Mouse (Mus musculus): ENCODE measurements around the gene Arcn1.

GRCm38 (mm10) chr9:44801669-44802068 lies 34.0 kb upstream of the Arcn1 start:
- TF ChIP-seq CTCF (IDR thresholded peaks at IDR 0.05; ENCODE audit: borderline replicate concordance, extremely low read depth, insufficient read depth, insufficient read length), result no peak
- no peak for TF ChIP-seq POLR2A (IDR thresholded peaks at IDR 0.05; ENCODE audit: borderline replicate concordance, extremely low read depth, insufficient read depth, insufficient read length, poor library complexity, severe bottlenecking)

Data from brain, embryonic 14.5 days (tissue).